Mouse (Mus musculus) thymus, adult 2 months (tissue): ENCODE data around the gene Ptpn6.

Experiments used
- CTCF ChIP-seq: fragments of 200-500 bp; IDR thresholded peaks from 2 replicates; pipeline ENCODE4 v1.5.1; 2012; ENCODE audit warnings: mild to moderate bottlenecking, control low read depth, low read length, moderate library complexity, borderline replicate concordance; ENCODE audit not compliant: control insufficient read depth, poor library complexity, insufficient read depth; ENCODE audit errors: extremely low read depth
- POLR2A ChIP-seq: fragments of 200-500 bp; IDR thresholded peaks from 2 replicates; pipeline ENCODE4 v1.6.1; 2012; ENCODE audit warnings: mild to moderate bottlenecking, low read length, control low read depth, moderate library complexity; ENCODE audit not compliant: control insufficient read depth, poor library complexity, insufficient read depth; ENCODE audit errors: extremely low read depth

GRCm38 (mm10) chr6:124739231-124739796 is 800 bp upstream of the Ptpn6 start:
- TF ChIP-seq CTCF (no peak), POLR2A (no peak)
